Mouse (Mus musculus) T-cell, adult 2 months (primary cell): ENCODE results near the gene Gm10408.
"Not testable (repeated sequence)": the region's sequence is repeated elsewhere in the genome, so short reads cannot be mapped to it uniquely, and the experiment has no call there.

Source experiments
- DNase-seq: peaks from one replicate; pipeline ENCODE4 v3.0.0; 2022; ENCODE audit warnings: low spot score

The Gm10408 gene

GRCm38 (mm10) chr14:3449079-3449478 lies at the start of gene Gm10408:
TSS of gene Gm10408 (plus strand) at chr14:3449379.
- not testable (repeated sequence) for DNase-seq

DNA sequence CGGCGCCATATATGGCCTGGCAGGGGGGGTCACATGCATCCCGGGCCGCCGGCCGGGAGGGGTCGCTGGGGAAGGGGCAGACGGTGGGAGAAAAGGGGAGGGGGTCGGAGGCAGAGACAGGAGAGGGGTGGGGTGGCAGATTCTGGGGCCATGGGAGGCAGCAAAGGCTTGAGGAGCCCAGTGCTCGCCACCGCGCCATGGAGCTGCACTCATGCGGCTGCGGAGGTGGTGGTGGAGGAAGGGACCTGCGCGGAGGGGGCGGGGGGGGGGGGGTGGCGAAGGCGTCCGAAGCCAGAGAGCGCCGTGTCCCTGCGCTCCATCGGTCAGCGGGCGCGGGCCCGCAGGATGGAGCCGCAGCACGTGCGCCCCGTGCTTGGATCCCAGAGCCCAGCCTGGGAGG lies 36.9 kb upstream of the Gm10408 start, which contains the start of gene Gm10409:
Gene Gm10409, plus strand, starts transcription at position 301 of the 400 bp plus-strand sequence.
- DNase-seq: not testable (repeated sequence)

GRCm38 (mm10) chr14:3427803-3428202 lies 21.4 kb upstream of the Gm10408 start, which contains the start of gene Gm3005:
TSS of gene Gm3005 (plus strand) at chr14:3428103.
- DNase-seq: not testable (repeated sequence)
